Mouse (Mus musculus) heart, postnatal 0 days (tissue): Measurements from ENCODE around the gene Zdhhc5. TPM values are rescaled to one million over a fixed set of nuclear protein-coding genes. Genes with fewer than 3 reads are reported as not detected.

ENCODE experiments used
- ATAC-seq: fragments of 200-750 bp; cut with Nextera tagmentation; 2 replicates; pipeline ENCODE4 v1.8.0; 2017; ENCODE audit warnings: low read depth, moderate number of reproducible peaks, moderate library complexity; ENCODE audit not compliant: insufficient read depth
- DNase-seq: peaks from one replicate; pipeline ENCODE4 v3.0.0-alpha.2; 2016; ENCODE audit warnings: low spot score
- H3K27ac ChIP-seq: fragments of 300-500 bp; sonication (generic); 2 replicates; pipeline ENCODE4 v1.5.1; 2014; ENCODE audit warnings: low read depth, mild to moderate bottlenecking
- H3K27me3 ChIP-seq: fragments of 300-500 bp; sonication (generic); 2 replicates; pipeline ENCODE4 v1.6.1; 2014; ENCODE audit warnings: low read length, mixed read lengths; ENCODE audit not compliant: control insufficient read depth, insufficient read depth
- H3K36me3 ChIP-seq: fragments of 300-500 bp; sonication (generic); replicated peaks from 2 replicates; pipeline ENCODE4 v1.6.1; 2014; ENCODE audit warnings: low read length, mixed read lengths; ENCODE audit not compliant: control insufficient read depth, insufficient read depth
- H3K4me1 ChIP-seq: fragments of 300-500 bp; sonication (generic); 2 replicates; pipeline ENCODE4 v1.6.1; 2014; ENCODE audit warnings: antibody characterized with exemption; ENCODE audit not compliant: control insufficient read depth, insufficient read depth
- H3K4me2 ChIP-seq: fragments of 300-500 bp; sonication (generic); 2 replicates; pipeline ENCODE4 v1.6.1; 2014; ENCODE audit warnings: low read depth, mild to moderate bottlenecking, low read length, moderate library complexity
- H3K4me3 ChIP-seq: fragments of 300-500 bp; sonication (generic); 2 replicates; pipeline ENCODE4 v1.5.1; 2014; ENCODE audit warnings: low read depth, low read length
- H3K9ac ChIP-seq: fragments of 300-500 bp; sonication (generic); replicated peaks from 2 replicates; pipeline ENCODE4 v1.6.1; 2014; ENCODE audit warnings: low read depth, low read length, mixed read lengths
- H3K9me3 ChIP-seq: fragments of 300-500 bp; sonication (generic); replicated peaks from 2 replicates; pipeline ENCODE4 v1.6.1; 2016; ENCODE audit warnings: low read length; ENCODE audit not compliant: control insufficient read depth
- CTCF ChIP-seq: IDR thresholded peaks from 2 replicates; pipeline ENCODE4 v1.5.1; 2016; ENCODE audit warnings: antibody characterized with exemption, control low read depth, low read depth
- EP300 ChIP-seq: IDR thresholded peaks from 2 replicates; pipeline ENCODE4 v1.6.1; 2016; ENCODE audit warnings: antibody characterized with exemption, low read depth
- WGBS: fragments of 180-500 bp; shearing (Covaris S2); extraction: QIAGEN DNeasy Blood & Tissue Kit; methylation state at CpG from one replicate; pipeline ENCODE4 v1.1.7; 2014; 5-methylcytosine and 5-hydroxymethylcytosine counted together
- polyA plus RNA-seq: library from polyadenylated mRNA; unstranded; fragments of >200 nt; fragmentation: Nextera tagmentation; extraction: Ambion mirVana; gene quantifications from 2 replicates; pipeline ENCODE4 v1.2.1, GENCODE M21; 2015
- total RNA-seq: library from RNA; depleted of rRNA; stranded (reverse); fragments of >200 nt; gene quantifications from 2 replicates; pipeline ENCODE4 v1.2.3, GENCODE M21; 2014; ENCODE audit warnings: low replicate concordance; rRNA removed

Gene Zdhhc5
- total RNA-seq (46.5 and 46.8 TPM in 2 replicates), polyA plus RNA-seq (20.5 TPM in 2 replicates)

GRCm38 (mm10) chr2:84714811-84715561 is at the start of gene Zdhhc5:
Gene Zdhhc5 (minus strand): TSS chr2:84715180.
- H3K4me1 ChIP-seq = peaks cover 16% of the 10 kb centered on the region
- no peaks in the 10 kb centered on the region for H3K27me3 ChIP-seq
- H3K4me3 ChIP-seq = peak within 1 kb of the TSS; percentile 94
- under 1% methylated on average over 89 of the region's 107 CpGs for WGBS
- H3K9ac ChIP-seq = peak within 1 kb of the TSS; percentile 87
- peak within 1 kb of the TSS; percentile 85 for H3K4me2 ChIP-seq
- H3K36me3 ChIP-seq = peaks cover 10% of the 10 kb centered on the region
- ATAC-seq (peak; percentile 94), DNase-seq (peak; percentile 98)
- peak within 1 kb of the TSS; percentile 97 for H3K27ac ChIP-seq
- no peaks in the 10 kb centered on the region for H3K9me3 ChIP-seq
- TF ChIP-seq CTCF (no peak), EP300 (0 out of 2 replicates have a peak, but pooled peaks have one; percentile 39)

- no peaks in the 10 kb centered on the region for H3K9me3 ChIP-seq
- H3K36me3 ChIP-seq = no peaks in the 10 kb centered on the region
- TF ChIP-seq CTCF = no peak
- no peak for TF ChIP-seq EP300
- no peaks in the 10 kb centered on the region for H3K4me1 ChIP-seq
- no peak overlapping the region for H3K4me2 ChIP-seq
- WGBS = 39% methylated on average over 1 of the region's 1 CpGs
- H3K4me3 ChIP-seq = no peak overlapping the region
- no peak overlapping the region for H3K9ac ChIP-seq
- no peaks in the 10 kb centered on the region for H3K27me3 ChIP-seq
- no peak overlapping the region for H3K27ac ChIP-seq
- DNase-seq (no peak), ATAC-seq (no peak)
Observed at GRCm38 (mm10) chr2:84762818-84763217, 47.8 kb upstream of the Zdhhc5 start.

- DNase-seq = no peak
- Histone ChIP-seq H3K4me2 (no peak overlapping the region), H3K4me1 (no peaks in the 10 kb centered on the region), H3K4me3 (no peak overlapping the region), H3K27ac (no peak overlapping the region), H3K36me3 (no peaks in the 10 kb centered on the region), H3K9ac (no peak overlapping the region), H3K9me3 (no peaks in the 10 kb centered on the region), H3K27me3 (no peaks in the 10 kb centered on the region)
- ATAC-seq = no peak
- TF ChIP-seq CTCF = no peak
- TF ChIP-seq EP300 = no peak
- 54% methylated on average over 4 of the region's 4 CpGs for WGBS
Observed at GRCm38 (mm10) chr2:84762295-84762694, 47.3 kb upstream of the Zdhhc5 start.

- H3K9me3 ChIP-seq = no peaks in the 10 kb centered on the region
- WGBS = 89% methylated on average over 1 of the region's 1 CpGs
- no peak for DNase-seq
Observed at GRCm38 (mm10) chr2:84761840-84762239, 46.9 kb upstream of the Zdhhc5 start.

GRCm38 (mm10) chr2:84761309-84761708 is 46.3 kb upstream of the Zdhhc5 start:
- no peak overlapping the region for H3K27ac ChIP-seq
- H3K4me3 ChIP-seq = no peak overlapping the region
- ATAC-seq (no peak), DNase-seq (no peak)
- H3K9me3 ChIP-seq = no peaks in the 10 kb centered on the region
- no peaks in the 10 kb centered on the region for H3K4me1 ChIP-seq
- WGBS = 64% methylated on average over 3 of the region's 3 CpGs
- H3K4me2 ChIP-seq = no peak overlapping the region
- no peaks in the 10 kb centered on the region for H3K27me3 ChIP-seq
- TF ChIP-seq EP300 (no peak), CTCF (no peak)
- H3K9ac ChIP-seq = no peak overlapping the region
- no peaks in the 10 kb centered on the region for H3K36me3 ChIP-seq

More at GRCm38 (mm10) chr2:84761840-84762239, 46.9 kb upstream of the Zdhhc5 start:
- H3K9ac ChIP-seq = no peak overlapping the region
- no peak overlapping the region for H3K27ac ChIP-seq
- ATAC-seq = no peak
- no peaks in the 10 kb centered on the region for H3K4me1 ChIP-seq
- TF ChIP-seq EP300 = no peak
- no peak for TF ChIP-seq CTCF
- no peaks in the 10 kb centered on the region for H3K36me3 ChIP-seq
- no peaks in the 10 kb centered on the region for H3K27me3 ChIP-seq
- no peak overlapping the region for H3K4me3 ChIP-seq
- no peak overlapping the region for H3K4me2 ChIP-seq
